Mouse (Mus musculus) adipose tissue, adult 10 weeks (tissue): Measurements from ENCODE around the gene Plrg1. TPM values are rescaled to one million over a fixed set of nuclear protein-coding genes. Genes with fewer than 3 reads are reported as not detected.

ENCODE experiments used
- polyA plus RNA-seq: library from polyadenylated mRNA; stranded (reverse); fragments of 350-450 nt; fragmentation: Illumina TruSeq; extraction: RNeasy Lipid Tissue Mini Kit (QIAGEN cat#74804); gene quantifications from one replicate; pipeline ENCODE4 v1.2.3, GENCODE M21; 2014; ENCODE audit warnings: low read depth, low replicate concordance

The Plrg1 gene
- 32.1 TPM for polyA plus RNA-seq

DNA sequence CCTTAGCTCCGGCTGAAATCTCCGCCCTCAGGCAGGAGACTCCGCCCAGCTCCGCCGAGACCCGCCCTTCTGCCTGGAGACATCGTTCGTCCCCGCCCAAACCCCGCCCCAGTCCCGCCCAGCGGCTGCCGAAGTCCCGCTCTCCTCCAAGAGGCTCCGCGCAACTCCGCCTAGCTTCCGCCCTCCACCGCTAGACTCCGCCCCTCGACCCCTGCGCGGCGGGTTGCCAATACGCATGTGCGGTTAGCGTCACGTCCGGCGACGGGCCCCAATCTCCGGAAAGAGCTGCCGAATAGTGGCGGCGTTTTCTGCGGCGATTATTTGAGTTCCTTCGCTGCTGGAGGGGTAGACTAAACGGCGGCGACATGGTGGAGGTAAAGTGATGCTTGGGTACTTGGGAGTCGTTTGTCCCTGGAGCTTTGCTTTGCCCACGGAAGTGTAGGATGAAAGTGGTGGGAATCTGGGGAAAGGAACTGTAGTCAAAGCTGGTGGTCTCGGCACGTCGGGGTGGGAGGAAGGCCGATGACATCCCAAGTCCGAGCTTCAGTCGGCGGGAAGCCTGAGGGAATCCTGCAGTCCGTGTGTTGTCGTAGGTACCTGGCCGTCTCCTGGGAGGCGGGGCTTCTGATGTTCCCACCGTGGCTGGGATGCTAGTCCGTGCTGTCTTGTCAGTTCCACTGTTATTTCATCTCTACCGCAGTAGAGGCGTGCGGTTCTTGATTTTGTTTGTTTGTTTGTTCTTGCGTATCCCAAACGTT is at the start of gene Plrg1:
Gene Plrg1 (plus strand): TSS at position 242 of the 758 bp plus-strand sequence.

GRCm38 (mm10) chr3:83007557-83007956 is 47.8 kb upstream of the Plrg1 start, which contains the start of gene Fgg:
Gene Fgg, plus strand, starts transcription at chr3:83007724.

GRCm38 (mm10) chr3:83025475-83026301 is 29.6 kb upstream of the Plrg1 start, which contains the start of gene Fga:
Gene Fga, plus strand, starts transcription at chr3:83026076.

DNA sequence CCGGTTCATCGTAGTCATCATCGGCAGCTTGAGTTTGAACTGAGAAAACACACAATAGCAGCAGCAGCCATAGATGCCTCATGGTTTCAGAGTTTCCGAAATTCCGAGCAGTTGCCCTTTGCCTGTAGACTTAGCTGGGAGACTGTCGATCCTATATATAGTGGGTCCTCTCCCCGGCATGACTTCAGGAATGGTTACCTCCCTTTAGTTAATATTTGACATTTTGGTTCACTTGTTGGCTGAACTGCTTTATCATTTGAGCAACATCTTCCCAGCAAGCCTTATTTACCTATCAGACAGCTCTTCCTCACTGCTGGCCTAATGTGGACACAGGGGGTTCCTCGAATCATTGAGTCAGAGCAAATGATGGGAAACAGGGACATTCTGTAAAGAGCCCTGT is 5.6 kb upstream of the Plrg1 start, which contains the start of gene Fgb:
Gene Fgb (minus strand): TSS at position 184 of the 400 bp plus-strand sequence.

Other genes starting within 250 kb of the Plrg1 start
- gene Rbm46, start 179.0 kb upstream of the Plrg1 start, polyA plus RNA-seq, result 1.7 TPM
- 0.92 TPM for gene Lrat, start 151.5 kb upstream of the Plrg1 start, polyA plus RNA-seq
- 2.0 TPM for gene Fgg, start 47.8 kb upstream of the Plrg1 start, polyA plus RNA-seq
- gene Fga, start 29.4 kb upstream of the Plrg1 start, polyA plus RNA-seq, result 10.9 TPM
- 0.07 TPM for gene Fgb, start 5.7 kb upstream of the Plrg1 start, polyA plus RNA-seq
- 0.35 TPM for gene Dchs2, start 72.4 kb downstream of the Plrg1 start, polyA plus RNA-seq